Mouse (Mus musculus): ENCODE data around the gene Bdh1.

Bdh1 gene

DNA sequence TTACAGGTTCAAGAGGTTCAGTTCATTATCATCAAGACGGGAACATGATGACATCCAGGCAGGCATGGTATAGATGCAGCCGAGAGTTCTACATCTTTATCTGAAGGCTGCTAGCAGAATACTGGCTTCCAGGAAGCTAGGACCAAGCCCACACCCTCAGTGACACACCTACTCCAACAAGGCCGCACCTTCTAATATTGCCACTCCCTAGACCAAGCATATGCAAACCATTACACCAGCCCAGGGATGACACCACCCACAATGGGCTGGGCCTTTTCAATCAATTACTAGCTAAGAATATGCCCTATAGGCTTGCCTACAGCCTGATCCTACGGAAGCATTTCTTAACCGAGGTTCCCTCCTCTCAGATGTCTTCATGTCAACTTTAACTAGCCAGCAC, 42.9 kb downstream of the Bdh1 start:
- peak; percentile 85 for DNase-seq (ENCODE audit: low read depth, low spot score)

DNA sequence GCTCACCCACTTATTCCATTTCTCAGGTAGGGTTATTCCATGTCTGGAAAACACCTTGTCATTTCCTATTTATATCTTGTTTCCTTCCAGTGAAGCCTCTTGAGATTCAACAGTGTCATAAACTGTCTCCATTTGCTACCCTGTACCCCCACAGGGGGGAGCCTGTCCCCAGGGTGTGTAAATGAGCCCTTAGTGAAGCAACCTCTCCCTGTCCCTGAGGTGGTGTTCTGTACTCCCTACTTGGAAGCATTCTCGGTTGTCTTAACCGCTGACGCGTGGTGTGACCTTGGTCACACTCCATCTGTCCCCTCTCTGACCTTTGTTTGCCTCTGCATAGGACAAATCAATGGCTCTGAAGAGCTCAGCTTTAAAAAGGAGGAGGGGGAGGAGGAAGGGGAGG, 43.5 kb downstream of the Bdh1 start:
- peak; percentile 69 for DNase-seq (ENCODE audit: low read depth, low spot score)

DNA sequence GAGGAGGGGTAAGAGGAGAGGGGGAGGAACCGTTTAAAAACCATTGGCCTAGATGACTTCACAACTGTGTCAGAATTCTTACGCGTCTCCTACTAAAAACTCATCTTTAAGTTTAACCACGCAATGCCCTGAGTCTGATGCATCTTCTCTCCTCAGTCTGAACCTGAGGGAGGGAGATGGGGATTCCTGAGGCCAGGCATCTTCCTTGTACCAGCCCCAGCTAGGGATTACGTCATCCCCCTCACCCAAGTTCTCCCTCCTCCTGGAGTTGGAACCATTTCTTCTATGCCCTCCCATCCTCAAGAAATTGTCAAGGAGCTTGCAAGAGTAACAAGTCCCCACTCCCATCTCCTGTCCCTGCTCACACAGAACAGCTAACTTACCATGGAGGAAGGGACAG, 44.0 kb downstream of the Bdh1 start:
- DNase-seq (ENCODE audit: low read depth, low spot score): no peak

DNA sequence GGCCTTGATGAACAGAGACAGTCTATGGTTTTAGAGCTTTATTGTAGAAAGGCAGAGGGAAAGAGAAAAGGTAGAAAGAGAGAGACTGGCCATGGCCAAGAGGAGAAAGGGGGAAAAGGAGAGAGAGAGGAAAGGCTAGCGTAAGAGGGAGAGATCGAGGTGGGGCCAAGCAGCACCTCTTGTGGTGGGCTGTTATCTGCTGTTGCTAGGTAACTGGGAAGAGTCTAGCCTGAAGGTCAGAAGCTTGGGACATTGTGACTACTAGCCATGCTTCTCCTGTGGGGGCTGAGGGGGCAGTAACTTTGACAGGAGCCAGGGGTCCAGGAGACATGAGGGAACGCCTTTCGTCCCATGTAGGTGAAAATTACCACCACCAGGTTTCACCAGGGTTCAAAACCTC, 48.7 kb downstream of the Bdh1 start:
- peak; percentile 28 for DNase-seq (ENCODE audit: low read depth, low spot score)

DNA sequence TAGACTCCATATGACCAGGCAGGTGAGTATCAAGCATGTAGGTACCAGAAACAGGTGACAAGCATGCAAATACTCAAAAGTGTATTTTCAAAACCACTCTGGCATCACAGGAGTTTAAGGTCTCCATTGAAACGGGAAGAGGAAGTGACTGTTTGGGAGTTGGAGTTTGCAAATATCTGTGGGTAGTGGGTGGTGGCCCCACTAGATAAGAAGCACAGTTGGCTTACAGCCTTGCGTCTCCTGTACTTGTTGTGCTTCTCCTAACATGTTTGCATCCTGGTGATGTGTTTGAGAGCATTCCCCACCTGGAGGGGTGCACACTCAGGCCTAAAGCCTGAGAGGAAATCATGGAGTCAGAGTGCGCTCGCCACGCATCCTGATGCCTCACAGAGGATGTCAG, 49.9 kb downstream of the Bdh1 start:
- no peak for DNase-seq (ENCODE audit: low read depth, low spot score)

DNA sequence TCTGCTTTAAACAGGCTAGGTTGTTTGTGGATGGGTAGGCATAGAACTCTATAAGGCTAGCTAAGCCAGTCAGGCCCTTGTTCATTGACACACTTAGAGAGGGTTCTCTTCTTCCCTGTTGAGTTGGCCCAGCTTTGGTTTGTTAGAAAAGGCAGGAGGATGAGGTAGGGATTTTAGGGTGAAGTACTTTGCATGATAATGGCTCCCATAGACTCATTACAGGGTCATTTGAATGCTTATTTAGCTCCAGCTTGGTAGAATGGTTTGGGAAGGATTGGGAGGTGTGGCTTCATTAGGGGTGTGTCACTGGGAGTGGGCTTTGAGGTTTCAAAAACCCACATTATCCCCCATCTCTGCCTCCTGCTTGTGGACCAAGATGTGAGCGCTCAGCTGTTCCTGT, 51.1 kb downstream of the Bdh1 start:
- peak; percentile 67 for DNase-seq (ENCODE audit: low read depth, low spot score)

DNA sequence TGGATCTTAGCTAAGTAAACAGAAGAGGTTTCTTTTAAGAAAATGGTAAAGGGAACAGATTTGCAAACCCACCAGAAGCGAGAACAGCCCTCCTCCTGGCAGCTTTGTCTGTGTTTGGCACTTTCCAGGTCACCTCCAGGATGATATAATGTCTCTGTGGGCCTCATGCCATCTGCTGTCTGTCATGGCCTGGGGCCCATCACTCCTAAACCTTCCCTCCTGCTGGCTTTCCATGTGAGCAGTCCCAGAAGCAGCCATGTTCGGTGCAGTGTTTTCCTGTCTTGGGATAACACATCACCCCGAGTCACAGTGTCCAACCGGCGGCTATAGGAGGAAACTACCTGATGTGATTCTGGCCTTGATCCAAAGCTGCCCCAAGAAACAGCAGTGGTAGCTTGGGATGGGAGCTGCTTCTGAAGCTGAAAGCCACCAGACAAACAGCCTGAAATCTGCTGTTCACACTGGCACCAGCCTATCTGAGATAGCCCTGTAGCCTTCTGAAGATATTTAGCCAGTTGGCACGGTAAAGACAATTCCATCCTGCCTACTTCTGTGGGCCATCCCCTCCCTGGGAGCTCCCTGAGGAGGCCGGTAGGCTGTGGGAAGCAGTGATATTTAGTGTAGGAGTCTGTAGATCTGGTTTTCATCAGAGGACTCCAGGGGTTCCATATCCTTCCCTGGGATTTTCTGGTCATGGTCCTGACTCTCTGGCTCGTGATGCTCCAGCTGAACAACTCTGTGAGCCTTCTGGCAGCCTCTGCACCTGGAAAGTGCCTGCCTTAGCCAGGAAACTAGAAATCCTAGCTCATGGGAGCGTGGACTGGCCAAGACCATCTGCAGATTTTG, 53.3 kb downstream of the Bdh1 start:
- DNase-seq (ENCODE audit: low read depth, low spot score): no peak

DNA sequence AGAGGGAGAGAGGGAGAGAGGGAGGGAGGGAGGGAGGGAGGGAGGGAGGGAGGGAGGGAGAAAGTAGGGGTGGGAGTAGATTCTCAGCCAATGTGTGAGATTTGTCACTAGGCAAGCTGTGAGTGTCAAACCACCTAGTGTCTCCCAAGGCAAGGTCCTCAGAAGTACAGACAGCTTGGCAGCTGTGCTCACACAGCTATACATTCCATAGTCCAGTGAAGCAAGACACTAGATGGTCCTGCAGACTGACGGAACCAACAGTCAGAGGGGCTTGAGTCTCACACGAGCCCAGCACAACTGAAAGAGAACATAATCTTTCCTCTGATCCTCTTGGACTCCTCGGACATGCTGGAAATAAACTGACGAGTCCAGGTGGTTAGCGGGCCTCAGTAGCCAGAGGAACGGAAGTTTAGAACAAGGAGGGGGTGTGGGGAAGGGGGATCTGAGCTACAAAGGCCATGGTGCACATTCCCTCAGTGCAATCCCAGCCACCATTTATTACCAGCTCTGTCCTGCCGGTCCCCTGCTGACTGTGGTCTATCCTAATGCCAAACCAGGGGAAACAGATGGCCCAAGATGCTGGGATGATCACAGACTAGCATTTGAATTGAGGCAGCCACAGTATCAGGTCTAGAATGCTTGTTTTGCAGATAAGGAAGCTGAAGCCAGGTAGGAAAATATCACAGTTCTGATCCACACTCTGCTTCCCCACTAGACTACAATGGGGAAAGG, 55.0 kb downstream of the Bdh1 start:
- no peak for DNase-seq (ENCODE audit: low read depth, low spot score)

DNA sequence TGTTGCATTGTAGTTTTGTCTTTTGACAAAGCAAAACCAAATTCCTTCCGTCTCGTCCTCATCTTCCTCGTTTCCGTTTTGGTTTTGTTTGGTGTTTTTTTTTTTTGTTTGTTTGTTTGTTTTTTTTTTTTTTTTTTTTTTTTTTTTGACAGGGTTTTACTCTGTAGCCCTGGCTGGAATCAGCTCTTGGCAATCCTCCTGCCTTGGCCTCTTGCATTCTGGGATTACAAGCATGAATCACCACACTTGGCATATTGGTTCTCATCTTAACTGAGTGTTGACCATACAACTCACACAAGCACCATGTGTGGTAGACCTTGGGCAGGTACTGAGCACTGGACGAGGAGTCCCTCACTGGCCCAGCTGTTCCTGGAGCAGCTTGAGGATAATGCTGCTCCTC, 63.3 kb downstream of the Bdh1 start:
- DNase-seq (ENCODE audit: low read depth, low spot score): no peak

DNA sequence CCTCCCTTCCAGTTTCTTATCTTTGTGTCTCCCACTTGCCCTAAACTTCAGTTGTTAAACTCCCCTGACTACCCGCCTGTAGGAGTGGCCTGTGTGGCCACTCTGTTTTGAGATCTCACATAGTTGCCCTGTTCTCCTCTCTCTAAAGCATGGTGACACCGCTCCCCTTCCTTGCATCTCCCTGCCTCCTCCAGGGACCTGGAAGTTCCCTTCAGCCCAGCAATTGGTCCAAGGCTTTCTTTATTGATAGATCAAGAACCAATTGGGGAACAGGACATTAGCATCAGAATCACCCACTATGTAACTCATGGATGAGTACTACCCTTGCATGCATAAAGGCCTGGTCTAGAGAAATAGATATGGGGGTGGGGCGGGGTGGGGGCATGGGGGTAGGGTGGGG, 65.2 kb downstream of the Bdh1 start:
- peak; percentile 55 for DNase-seq (ENCODE audit: low read depth, low spot score)

DNA sequence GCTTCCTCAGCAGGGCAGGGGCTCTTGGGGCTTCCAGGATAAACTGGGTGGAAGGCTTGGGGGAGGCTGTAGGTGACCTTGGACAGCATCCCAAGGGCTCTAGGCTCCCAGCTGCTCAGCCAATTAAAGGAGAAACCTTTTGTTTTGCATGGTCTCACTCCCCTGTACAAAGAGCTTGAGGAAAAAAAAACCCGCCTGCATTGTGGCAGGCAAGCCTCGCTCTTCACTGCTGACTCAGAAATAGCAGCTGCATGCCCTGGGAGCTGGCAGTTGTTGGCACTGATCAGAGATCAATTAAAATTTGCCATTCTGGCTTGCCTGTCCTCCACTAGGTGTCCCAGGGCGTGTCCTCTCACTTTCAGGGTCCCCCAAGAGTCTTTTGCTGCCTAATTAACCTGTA, 67.0 kb downstream of the Bdh1 start:
- DNase-seq (ENCODE audit: low read depth, low spot score): peak; percentile 64

DNA sequence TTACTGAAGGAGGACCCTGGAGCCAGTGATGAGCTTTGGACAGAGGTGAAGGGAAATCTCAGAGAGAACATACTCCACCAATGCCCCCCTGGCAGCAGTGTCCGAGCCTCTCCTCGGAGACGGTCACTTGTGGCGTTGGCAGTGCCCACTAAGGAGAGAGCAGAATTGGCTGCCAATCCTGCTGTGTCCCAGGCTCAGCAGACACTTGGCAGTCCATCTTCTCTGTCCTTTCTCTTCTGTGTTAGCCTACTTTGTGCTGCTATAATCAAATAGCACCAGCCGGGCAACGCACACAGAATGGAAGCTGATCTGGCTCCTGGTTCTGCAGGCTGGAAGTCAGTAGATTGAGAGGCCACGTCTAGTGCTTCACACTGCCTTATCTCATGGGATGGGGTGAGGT, 68.9 kb downstream of the Bdh1 start:
- DNase-seq (ENCODE audit: low read depth, low spot score): no peak

DNA sequence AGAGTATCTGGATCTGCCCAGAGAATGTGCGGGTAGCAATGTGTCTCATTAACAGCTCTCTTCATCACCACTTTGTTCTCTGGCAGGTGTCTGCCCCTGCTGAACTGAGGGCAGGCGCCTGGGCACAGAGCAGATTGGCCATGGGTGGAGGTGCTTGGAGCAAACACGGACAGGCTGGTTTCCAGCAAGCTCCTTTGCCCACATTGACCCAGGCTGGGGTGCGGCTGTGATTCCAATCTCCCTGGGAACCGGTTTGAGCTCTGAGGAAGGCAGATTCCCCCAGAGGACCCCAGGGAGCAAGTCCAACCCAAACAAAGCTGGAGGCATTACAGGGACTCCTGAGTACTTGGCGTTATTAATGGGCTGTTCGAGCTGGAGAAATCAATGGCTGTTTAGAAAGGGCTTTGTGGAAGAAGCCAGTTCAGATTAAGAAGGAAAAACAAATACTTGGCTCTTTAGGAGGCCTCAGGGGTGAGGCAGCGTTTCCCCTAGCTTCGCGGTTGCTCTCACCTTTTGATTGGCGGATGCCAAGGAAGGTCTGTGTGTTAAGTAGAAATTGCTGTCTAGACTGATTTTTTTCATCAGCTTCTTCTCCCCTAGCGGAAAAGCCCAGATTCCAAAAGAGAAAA, 71.0 kb downstream of the Bdh1 start:
- peak; percentile 18 for DNase-seq (ENCODE audit: low read depth, low spot score)

DNA sequence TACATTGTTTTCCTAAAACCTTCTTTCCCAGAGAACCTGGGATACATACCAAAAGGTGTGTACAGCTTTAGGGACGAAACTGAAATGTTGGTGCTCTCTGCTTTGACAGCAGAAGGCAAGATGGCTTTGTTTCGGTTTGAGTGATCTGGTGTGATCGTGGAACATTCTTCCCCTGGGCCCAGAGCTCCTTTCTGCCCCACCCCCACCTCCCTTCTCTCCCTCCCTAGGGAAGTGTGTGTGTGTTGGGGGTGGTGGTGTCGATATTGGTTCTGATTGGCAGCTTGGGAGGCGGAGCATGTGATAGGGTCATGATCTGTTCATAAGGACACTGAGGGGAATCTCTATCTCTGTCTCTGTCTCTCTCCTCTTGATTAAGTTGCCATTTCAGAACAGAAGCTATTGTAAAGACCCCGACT, 71.5 kb downstream of the Bdh1 start:
- DNase-seq (ENCODE audit: low read depth, low spot score): peak; percentile 57

DNA sequence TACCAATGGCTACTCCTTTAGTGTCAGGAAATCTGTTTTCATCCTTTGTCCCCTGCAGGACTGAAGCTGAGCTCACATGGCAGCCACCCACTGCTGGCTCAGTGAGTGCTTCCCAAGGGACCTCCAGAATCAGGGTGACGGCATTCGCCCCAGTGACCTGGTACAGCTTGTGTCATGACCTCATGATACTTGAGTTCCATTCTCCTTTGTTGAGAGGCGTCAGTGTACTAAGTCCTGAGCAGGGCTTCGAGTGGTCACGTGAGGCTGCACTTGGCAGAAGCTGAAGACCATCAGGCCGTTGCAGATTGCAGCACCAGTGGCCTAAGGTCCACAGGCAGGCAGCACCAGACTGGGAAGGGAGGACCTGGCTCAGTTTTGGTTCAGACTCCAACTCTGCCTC, 71.9 kb downstream of the Bdh1 start:
- no peak for DNase-seq (ENCODE audit: low read depth, low spot score)

DNA sequence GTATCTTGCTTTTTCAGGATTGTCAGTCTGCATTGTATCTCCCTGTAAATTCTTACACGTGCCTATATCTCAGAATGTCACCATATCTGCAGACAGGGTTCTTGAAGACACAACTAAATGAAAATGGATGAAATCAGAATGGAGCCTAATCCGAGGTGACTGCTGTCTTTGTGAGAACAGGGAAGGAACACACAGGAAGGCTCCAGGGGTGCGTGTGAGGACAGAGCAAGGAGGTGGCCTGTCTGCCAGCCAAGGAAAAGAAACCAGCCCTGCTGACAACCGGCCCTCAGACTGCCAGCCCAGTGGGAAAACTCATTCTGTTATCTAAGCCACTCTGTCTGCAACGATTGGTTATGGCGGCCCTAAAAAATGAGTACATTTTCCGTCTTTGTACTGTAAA, 73.3 kb downstream of the Bdh1 start:
- no peak for DNase-seq (ENCODE audit: low read depth, low spot score)

DNA sequence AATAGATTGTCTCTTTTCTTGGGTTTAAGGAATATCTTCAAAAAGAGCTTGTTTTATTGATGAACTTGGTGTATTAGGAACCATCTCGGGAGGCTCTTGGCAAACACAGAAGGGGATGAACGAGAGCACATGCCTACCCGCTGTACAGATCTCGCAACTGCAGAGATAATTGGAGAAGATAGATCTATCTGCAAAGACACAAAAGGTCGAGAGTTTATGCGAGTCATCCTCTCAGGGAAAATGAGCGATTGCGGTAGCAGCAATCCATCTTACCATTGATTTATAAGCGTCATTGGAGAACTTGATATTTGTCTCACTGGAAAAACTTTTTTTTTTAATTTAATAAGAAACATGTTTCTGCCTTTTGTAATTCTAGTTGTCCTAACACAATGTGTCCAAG, 73.7 kb downstream of the Bdh1 start:
- no peak for DNase-seq (ENCODE audit: low read depth, low spot score)

DNA sequence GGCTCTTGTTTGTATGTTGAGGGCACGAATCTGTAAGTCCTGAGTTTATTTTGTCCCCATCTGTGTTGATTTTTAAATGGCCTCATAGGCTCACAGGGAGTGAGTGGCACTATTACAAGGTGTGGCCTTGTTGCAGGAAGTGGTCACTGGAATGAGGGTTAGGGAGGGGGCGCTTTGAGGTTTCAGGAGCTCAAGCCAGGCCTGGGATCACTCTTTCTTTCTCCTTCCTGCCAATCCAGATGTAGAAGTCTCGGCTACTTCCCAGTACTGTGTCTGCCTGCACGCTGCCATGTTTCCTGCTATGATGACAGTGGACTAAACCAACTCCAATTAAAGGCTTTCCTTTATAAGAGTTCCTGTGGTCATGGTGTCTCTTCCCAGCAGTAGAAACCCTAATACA, 76.3 kb downstream of the Bdh1 start:
- DNase-seq (ENCODE audit: low read depth, low spot score): no peak

DNA sequence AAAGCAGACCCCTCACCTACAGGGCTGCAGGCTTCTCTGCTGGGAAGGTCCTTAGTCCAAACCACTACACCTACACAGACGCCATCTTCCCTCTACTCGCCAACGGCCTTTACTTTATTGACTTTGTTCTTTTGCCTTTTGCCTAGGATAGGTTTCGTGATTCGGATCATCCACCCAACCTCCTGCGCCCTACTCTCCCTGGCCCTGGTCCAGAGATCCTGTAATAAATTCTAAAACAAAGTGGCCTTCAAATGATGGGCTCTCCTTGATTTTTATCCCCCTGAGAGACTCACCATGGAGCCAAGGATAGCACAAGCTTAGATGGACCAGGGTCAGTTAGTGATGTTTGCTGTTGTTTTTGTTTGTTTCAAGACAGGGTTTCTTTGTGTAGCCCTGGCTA, 76.9 kb downstream of the Bdh1 start:
- no peak for DNase-seq (ENCODE audit: low read depth, low spot score)

DNA sequence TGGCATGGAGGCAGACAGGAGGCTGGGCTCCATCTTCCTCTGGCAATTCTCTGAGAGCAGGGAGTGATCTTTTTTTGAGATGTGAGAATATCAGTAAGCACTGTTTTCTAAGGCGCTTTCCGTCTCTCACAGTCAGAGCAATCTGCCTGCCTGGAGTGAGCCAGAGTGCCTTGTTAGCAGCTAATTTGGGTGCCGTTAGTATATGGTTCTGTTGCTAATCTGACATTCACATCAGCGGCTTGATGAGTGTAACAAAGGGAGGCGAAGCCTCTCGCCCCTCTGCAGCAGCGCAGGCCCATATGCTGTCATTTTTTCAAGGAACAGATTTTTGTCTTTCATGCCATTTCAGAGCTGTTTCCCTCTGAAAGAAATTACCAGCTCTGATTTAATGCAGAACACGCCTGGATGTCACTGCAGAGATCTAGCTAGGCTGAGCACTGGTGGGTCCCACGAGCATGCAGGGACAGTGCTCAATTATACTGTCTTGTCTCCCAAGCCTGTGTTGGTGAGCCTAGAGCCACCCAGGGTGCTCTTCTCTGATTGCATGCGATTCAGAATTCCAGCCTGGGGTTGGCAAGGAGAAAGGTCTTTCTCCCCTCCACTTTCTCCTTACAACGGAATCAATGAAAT, 77.7 kb downstream of the Bdh1 start:
- no peak for DNase-seq (ENCODE audit: low read depth, low spot score)

DNA sequence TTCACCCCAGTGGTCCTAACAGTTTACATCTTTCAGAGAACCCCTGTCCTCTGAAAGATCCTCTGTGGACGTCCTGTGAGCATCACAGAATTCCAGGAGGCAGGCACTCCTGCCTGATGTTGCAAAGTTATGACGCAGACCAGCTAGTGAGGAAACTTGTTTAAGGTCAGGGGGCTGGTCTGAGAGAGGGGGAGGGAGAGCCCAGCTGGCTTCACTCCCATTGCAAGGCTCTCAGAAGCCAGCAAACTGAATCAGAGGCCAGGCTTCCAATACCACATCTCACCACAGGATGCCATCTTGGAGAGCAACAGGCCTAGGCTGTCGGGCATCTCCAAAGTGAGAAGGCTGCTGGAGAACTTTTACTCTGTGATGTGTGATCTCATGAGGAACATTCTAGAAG, 78.5 kb downstream of the Bdh1 start:
- DNase-seq (ENCODE audit: low read depth, low spot score): no peak
